Mouse (Mus musculus): ENCODE measurements around the gene Usp32. TPM values are rescaled to one million over a fixed set of nuclear protein-coding genes. Genes with fewer than 3 reads are reported as not detected.

Gene Usp32
- polyA plus RNA-seq, 1 experiment from 2014 or later: 5.0 TPM

DNA sequence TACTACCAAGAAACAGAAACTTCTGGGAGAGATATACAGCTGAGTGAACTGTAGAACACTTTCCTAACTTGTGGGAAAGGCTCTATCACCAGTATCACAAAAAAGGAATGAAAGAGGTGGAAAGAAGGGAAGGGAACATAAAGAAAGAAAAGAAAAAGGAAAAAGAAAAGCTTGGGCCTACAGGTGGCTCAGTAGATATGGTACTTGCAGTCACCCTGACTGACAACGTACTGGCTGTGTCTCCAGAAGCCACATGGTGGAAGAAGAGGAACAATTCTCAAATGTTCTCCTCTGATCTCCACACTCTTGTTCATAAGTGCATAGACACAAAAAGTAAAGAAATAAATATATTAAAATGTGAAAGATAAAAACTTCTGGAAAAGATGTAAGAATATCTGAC lies 11.1 kb downstream of the Usp32 start:
- WGBS: 69% methylated on average over 1 of the region's 1 CpGs
- Histone ChIP-seq H3K27ac (ENCODE audit: low read length) (no peak overlapping the region), H3K36me3 (ENCODE audit: control insufficient read depth, insufficient read depth, low read length) (no peaks in the 10 kb centered on the region), H3K9ac (ENCODE audit: low read length) (no peak overlapping the region), H3K4me3 (replicated peaks; ENCODE audit: low read length) (no peak overlapping the region), H3K4me2 (ENCODE audit: low read depth, low read length) (no peak overlapping the region), H3K4me1 (ENCODE audit: control insufficient read depth, insufficient read depth, low read length) (no peaks in the 10 kb centered on the region), H3K27me3 (ENCODE audit: control insufficient read depth, insufficient read depth, low read length) (no peaks in the 10 kb centered on the region), H3K9me3 (replicated peaks; ENCODE audit: control insufficient read depth, low read length) (no peaks in the 10 kb centered on the region)
- ATAC-seq (ENCODE audit: insufficient read depth, low FRiP score): no peak

DNA sequence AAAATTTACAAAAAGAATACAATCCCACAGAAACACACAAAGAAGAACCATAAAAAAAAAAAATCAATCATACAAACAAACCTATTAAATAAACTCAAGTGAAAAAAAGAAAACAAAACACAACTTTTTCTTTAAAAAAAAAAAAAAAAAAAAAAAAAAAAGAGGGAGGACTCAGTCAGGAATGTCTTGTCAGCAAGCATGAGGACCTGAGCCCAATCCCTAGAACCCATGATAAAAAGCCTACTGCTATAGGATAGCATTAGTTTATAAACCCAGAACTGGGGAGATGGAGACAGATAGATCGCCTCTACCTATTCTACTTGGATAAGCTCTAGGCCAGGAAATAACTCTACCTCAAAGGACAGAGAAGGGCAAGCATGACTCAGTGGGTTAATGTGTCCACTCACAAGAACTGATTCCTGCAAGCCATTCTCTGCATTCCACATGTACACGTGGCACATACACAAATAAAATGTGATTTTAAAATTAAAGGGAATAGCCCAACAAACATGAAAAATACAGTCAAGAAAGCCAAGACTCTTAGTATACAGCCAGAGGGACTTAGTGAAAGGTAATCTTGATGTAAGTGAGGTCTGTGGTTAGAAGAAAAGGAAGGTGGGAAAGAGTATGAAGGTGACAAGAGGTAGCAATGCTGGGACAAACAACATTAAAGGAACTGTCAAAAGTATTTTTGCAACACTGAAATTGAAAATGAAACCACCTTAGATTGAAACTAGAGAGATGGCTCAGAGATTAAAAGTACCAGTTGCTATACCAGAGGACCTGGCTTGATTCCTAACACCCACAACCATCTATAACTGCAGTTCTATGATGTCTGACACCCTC lies 13.5 kb downstream of the Usp32 start:
- no peak overlapping the region for H3K9ac ChIP-seq (ENCODE audit: low read length)
- H3K27me3 ChIP-seq (ENCODE audit: control insufficient read depth, insufficient read depth, low read length): no peaks in the 10 kb centered on the region
- 79% methylated on average over 2 of the region's 2 CpGs for WGBS
- no peak for ATAC-seq (ENCODE audit: insufficient read depth, low FRiP score)
- H3K27ac ChIP-seq (ENCODE audit: low read length): no peak overlapping the region
- no peak overlapping the region for H3K4me2 ChIP-seq (ENCODE audit: low read depth, low read length)
- no peaks in the 10 kb centered on the region for H3K4me1 ChIP-seq (ENCODE audit: control insufficient read depth, insufficient read depth, low read length)
- no peaks in the 10 kb centered on the region for H3K9me3 ChIP-seq (replicated peaks; ENCODE audit: control insufficient read depth, low read length)
- H3K4me3 ChIP-seq (replicated peaks; ENCODE audit: low read length): no peak overlapping the region
- H3K36me3 ChIP-seq (ENCODE audit: control insufficient read depth, insufficient read depth, low read length): no peaks in the 10 kb centered on the region

DNA sequence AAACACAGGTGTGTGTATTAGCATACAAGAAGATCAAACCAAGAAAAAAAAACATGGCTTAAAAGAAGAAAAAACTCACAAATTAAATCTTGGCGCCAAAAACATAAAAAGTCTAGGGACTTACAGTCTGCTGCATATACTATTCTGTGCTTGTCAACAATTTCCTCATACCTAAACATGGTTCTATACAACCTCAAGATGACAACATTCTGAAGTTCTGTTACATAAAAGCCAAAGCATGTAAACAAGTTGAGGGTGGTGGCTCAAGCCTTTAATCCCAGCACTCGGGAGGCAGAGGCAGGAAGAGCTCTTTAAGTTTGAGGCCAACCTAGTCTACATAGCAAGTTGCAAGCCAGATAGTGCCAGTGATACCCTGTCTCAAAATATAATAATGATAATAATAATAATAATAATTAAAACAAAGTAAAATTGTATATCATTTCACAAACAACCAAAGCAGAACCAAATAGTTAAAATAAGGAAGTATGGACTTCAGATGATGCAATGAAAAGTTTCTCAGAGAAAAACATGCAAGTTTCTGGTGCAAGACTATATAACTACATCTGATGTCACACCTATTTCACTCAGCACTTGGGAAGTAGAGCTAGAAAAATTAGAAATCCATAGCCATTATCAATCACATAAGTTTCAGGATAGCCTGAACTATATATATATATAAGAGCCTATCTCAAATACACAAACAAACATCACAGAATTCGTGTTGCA lies 16.5 kb downstream of the Usp32 start:
- no peak for ATAC-seq (ENCODE audit: insufficient read depth, low FRiP score)
- H3K9ac ChIP-seq (ENCODE audit: low read length): no peak overlapping the region
- no peak overlapping the region for H3K27ac ChIP-seq (ENCODE audit: low read length)
- H3K9me3 ChIP-seq (replicated peaks; ENCODE audit: control insufficient read depth, low read length): no peaks in the 10 kb centered on the region
- H3K4me2 ChIP-seq (ENCODE audit: low read depth, low read length): no peak overlapping the region
- no peaks in the 10 kb centered on the region for H3K4me1 ChIP-seq (ENCODE audit: control insufficient read depth, insufficient read depth, low read length)
- H3K4me3 ChIP-seq (replicated peaks; ENCODE audit: low read length): no peak overlapping the region
- no peaks in the 10 kb centered on the region for H3K36me3 ChIP-seq (ENCODE audit: control insufficient read depth, insufficient read depth, low read length)
- WGBS: 85% methylated on average over 3 of the region's 3 CpGs
- H3K27me3 ChIP-seq (ENCODE audit: control insufficient read depth, insufficient read depth, low read length): no peaks in the 10 kb centered on the region

DNA sequence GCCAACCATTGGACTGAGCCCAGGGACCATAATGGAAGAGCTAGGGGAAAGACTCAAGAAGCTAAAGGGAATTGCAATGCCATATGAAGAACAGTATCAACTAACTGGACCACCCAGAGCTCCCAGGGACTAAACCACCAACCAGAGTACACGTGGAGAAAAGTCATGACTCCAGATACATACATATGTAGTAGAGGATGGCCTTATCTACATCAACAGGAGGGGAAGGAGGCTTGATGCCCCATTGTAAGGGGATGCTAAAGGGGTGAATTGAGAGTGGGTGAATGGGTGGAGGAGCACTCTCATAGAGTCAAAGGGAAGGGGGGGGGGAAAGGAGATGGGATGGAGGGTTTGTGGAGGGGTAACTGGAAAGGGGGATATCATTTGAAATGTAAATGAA lies 17.9 kb downstream of the Usp32 start:
- no peak overlapping the region for H3K4me2 ChIP-seq (ENCODE audit: low read depth, low read length)
- no peak for ATAC-seq (ENCODE audit: insufficient read depth, low FRiP score)
- H3K4me3 ChIP-seq (replicated peaks; ENCODE audit: low read length): no peak overlapping the region
- no peaks in the 10 kb centered on the region for H3K9me3 ChIP-seq (replicated peaks; ENCODE audit: control insufficient read depth, low read length)
- H3K27ac ChIP-seq (ENCODE audit: low read length): no peak overlapping the region
- WGBS: 88% methylated on average over 1 of the region's 1 CpGs
- H3K9ac ChIP-seq (ENCODE audit: low read length): no peak overlapping the region
- H3K4me1 ChIP-seq (ENCODE audit: control insufficient read depth, insufficient read depth, low read length): no peaks in the 10 kb centered on the region
- no peaks in the 10 kb centered on the region for H3K36me3 ChIP-seq (ENCODE audit: control insufficient read depth, insufficient read depth, low read length)
- no peaks in the 10 kb centered on the region for H3K27me3 ChIP-seq (ENCODE audit: control insufficient read depth, insufficient read depth, low read length)

DNA sequence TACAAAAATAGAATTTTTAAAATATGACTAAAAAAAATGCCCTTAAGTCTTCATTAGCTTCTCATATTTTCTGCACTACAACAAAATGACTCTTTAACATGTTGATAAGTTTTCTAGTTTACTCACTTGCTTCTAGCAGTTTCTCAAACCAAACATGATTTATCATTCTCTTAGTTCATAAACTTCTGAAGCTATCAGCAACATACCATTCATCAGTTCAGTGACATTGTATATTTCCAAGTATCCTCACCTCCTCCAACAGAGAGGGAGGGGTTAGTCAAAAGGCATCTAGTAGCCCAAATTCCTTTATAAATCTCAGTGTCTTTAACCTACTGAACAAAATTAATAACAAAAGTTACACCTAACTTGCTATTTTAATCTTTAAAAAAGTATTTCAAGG lies 22.8 kb downstream of the Usp32 start:
- no peak overlapping the region for H3K4me3 ChIP-seq (replicated peaks; ENCODE audit: low read length)
- no peak for ATAC-seq (ENCODE audit: insufficient read depth, low FRiP score)
- H3K9ac ChIP-seq (ENCODE audit: low read length): no peak overlapping the region
- no peaks in the 10 kb centered on the region for H3K9me3 ChIP-seq (replicated peaks; ENCODE audit: control insufficient read depth, low read length)
- H3K4me2 ChIP-seq (ENCODE audit: low read depth, low read length): no peak overlapping the region
- H3K27ac ChIP-seq (ENCODE audit: low read length): no peak overlapping the region
- no peaks in the 10 kb centered on the region for H3K36me3 ChIP-seq (ENCODE audit: control insufficient read depth, insufficient read depth, low read length)
- H3K4me1 ChIP-seq (ENCODE audit: control insufficient read depth, insufficient read depth, low read length): no peaks in the 10 kb centered on the region
- no peaks in the 10 kb centered on the region for H3K27me3 ChIP-seq (ENCODE audit: control insufficient read depth, insufficient read depth, low read length)

DNA sequence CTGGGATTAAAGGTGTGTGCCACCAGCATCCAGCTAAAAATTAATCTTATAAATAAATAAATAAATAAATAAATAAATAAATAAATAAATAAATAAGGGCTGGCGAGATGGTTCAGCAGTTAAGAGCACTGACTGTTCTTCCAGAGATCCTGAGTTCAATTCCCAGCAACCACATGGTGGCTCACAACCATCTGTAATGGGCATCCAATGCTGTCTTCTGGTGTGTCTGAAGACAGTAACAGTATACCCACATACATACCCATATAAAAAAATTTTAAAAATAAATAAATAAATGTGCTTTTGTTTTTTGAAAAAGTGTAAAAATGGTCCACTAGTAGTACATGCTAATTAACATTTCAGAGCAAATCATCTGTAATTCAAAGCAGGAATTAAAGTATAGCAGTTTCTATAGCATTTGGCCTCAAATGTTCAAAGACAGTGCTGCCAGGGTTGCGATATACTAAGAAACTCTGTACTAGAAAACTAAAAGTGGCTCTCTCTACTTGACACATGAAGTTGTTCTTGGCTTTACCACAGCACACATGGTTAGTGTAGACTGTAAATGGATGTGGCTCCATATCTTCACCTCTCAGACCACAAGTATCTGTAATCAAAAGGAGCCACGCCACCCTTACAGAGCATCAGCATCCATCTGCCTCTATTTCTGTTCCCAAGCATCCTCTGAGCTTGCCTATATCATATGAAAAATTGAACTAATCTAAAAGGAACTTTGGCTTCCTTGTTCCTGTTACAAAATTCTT lies 23.7 kb downstream of the Usp32 start:
- H3K4me1 ChIP-seq (ENCODE audit: control insufficient read depth, insufficient read depth, low read length): no peaks in the 10 kb centered on the region
- WGBS: 86% methylated on average over 3 of the region's 3 CpGs
- 0 out of 2 replicates have a peak, but pooled peaks have one; percentile 33 for ATAC-seq (ENCODE audit: insufficient read depth, low FRiP score)
- H3K27ac ChIP-seq (ENCODE audit: low read length): no peak overlapping the region
- no peak overlapping the region for H3K4me2 ChIP-seq (ENCODE audit: low read depth, low read length)
- no peaks in the 10 kb centered on the region for H3K9me3 ChIP-seq (replicated peaks; ENCODE audit: control insufficient read depth, low read length)
- H3K4me3 ChIP-seq (replicated peaks; ENCODE audit: low read length): no peak overlapping the region
- no peaks in the 10 kb centered on the region for H3K27me3 ChIP-seq (ENCODE audit: control insufficient read depth, insufficient read depth, low read length)
- no peak overlapping the region for H3K9ac ChIP-seq (ENCODE audit: low read length)
- H3K36me3 ChIP-seq (ENCODE audit: control insufficient read depth, insufficient read depth, low read length): no peaks in the 10 kb centered on the region

DNA sequence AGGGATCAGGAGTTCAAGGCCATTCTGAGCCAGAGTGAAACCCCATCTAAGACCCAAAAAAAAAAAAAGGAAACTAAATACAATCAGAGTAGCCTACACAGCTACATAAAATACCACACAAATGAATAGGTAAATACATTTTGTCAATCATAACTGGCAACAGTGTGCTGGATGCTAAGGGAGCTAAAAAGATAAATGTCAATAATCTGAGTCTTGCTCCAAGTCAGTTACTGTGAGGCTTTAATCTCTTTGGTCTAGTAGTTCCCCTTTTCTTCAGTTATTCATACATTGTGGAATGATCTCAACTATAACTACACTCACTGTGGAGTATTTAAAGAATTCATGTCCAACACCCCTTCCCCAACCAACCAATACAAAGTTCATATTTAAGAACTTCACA lies 30.0 kb downstream of the Usp32 start:
- Histone ChIP-seq H3K27me3 (ENCODE audit: control insufficient read depth, insufficient read depth, low read length) (no peaks in the 10 kb centered on the region), H3K4me2 (ENCODE audit: low read depth, low read length) (no peak overlapping the region), H3K9me3 (replicated peaks; ENCODE audit: control insufficient read depth, low read length) (no peaks in the 10 kb centered on the region), H3K4me1 (ENCODE audit: control insufficient read depth, insufficient read depth, low read length) (0 out of 2 replicates have a peak, but pooled peaks cover 2% of the 10 kb centered on the region), H3K36me3 (ENCODE audit: control insufficient read depth, insufficient read depth, low read length) (no peaks in the 10 kb centered on the region), H3K4me3 (replicated peaks; ENCODE audit: low read length) (no peak overlapping the region), H3K27ac (ENCODE audit: low read length) (no peak overlapping the region), H3K9ac (ENCODE audit: low read length) (no peak overlapping the region)
- no peak for ATAC-seq (ENCODE audit: insufficient read depth, low FRiP score)

DNA sequence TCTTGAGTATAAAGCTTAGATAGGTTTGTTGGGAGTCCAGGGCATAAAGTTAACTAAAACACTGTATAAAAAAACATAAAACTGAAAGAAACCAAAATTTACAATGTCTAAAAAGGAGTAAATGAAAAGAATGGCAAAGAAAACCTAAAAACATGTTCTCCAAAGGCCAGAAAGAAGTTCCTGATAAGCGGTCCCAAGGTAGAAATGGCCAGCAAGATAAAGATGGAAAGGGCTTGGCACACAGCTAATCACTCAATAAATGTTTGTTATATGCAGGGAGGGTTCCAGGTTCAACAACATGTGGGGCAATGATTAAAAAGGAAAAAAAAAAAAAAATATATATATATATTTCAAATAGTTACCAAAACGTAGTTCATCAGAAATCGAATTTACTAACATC lies 32.7 kb downstream of the Usp32 start:
- 90% methylated on average over 3 of the region's 3 CpGs for WGBS
- H3K4me1 ChIP-seq (ENCODE audit: control insufficient read depth, insufficient read depth, low read length): 0 out of 2 replicates have a peak, but pooled peaks cover 2% of the 10 kb centered on the region
- no peaks in the 10 kb centered on the region for H3K27me3 ChIP-seq (ENCODE audit: control insufficient read depth, insufficient read depth, low read length)
- no peak overlapping the region for H3K9ac ChIP-seq (ENCODE audit: low read length)
- H3K36me3 ChIP-seq (ENCODE audit: control insufficient read depth, insufficient read depth, low read length): no peaks in the 10 kb centered on the region
- H3K27ac ChIP-seq (ENCODE audit: low read length): no peak overlapping the region
- H3K4me2 ChIP-seq (ENCODE audit: low read depth, low read length): no peak overlapping the region
- ATAC-seq (ENCODE audit: insufficient read depth, low FRiP score): no peak
- no peak overlapping the region for H3K4me3 ChIP-seq (replicated peaks; ENCODE audit: low read length)
- H3K9me3 ChIP-seq (replicated peaks; ENCODE audit: control insufficient read depth, low read length): no peaks in the 10 kb centered on the region

DNA sequence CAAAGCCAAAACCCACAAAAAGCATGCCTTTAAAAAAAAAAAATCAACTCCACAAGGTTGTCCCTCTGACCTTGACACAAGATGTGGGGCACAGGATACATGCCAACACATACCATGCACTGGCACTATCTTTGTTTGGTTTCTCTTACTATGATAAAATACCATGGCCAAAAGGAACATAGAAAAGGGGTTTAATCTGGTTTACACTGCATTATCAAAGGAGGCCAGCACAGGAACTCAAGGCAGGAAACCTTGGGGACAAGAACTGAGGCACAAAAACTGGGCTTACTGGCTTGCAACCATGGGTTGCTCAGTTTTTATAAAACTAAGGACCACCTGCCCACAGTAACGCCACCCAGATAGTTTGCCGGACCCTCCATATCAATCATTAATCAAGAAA lies 34.1 kb downstream of the Usp32 start:
- H3K4me3 ChIP-seq (replicated peaks; ENCODE audit: low read length): no peak overlapping the region
- H3K9me3 ChIP-seq (replicated peaks; ENCODE audit: control insufficient read depth, low read length): no peaks in the 10 kb centered on the region
- H3K9ac ChIP-seq (ENCODE audit: low read length): no peak overlapping the region
- no peak for ATAC-seq (ENCODE audit: insufficient read depth, low FRiP score)
- WGBS: 91% methylated on average over 2 of the region's 2 CpGs
- no peak overlapping the region for H3K27ac ChIP-seq (ENCODE audit: low read length)
- H3K36me3 ChIP-seq (ENCODE audit: control insufficient read depth, insufficient read depth, low read length): no peaks in the 10 kb centered on the region
- H3K4me2 ChIP-seq (ENCODE audit: low read depth, low read length): no peak overlapping the region
- no peaks in the 10 kb centered on the region for H3K27me3 ChIP-seq (ENCODE audit: control insufficient read depth, insufficient read depth, low read length)
- 0 out of 2 replicates have a peak, but pooled peaks cover 2% of the 10 kb centered on the region for H3K4me1 ChIP-seq (ENCODE audit: control insufficient read depth, insufficient read depth, low read length)
